Mouse (Mus musculus) G1E (cell line): ENCODE results near the gene Twf2.

Experiments used
- CTCF ChIP-seq: IDR thresholded peaks from 2 replicates; pipeline ENCODE4 v1.5.1; 2012; ENCODE audit warnings: low read depth, low read length, inconsistent platforms, mixed read lengths
- GATA1 ChIP-seq: IDR thresholded peaks from 2 replicates; pipeline ENCODE4 v1.6.1; 2012; ENCODE audit warnings: borderline replicate concordance, low read length, inconsistent platforms, mixed read lengths
- GATA2 ChIP-seq: IDR thresholded peaks from 2 replicates; pipeline ENCODE4 v1.6.1; 2012; ENCODE audit warnings: low read depth, low read length, inconsistent platforms, borderline replicate concordance
- TAL1 ChIP-seq: conservative IDR thresholded peaks from 2 replicates; pipeline ENCODE4 v1.6.1; 2012; ENCODE audit warnings: low read depth, low read length, inconsistent platforms, mixed read lengths

- TF ChIP-seq CTCF: peak; percentile 92
- TF ChIP-seq TAL1: no peak
- TF ChIP-seq GATA2: no peak
- no peak for TF ChIP-seq GATA1
Measured at GRCm38 (mm10) chr9:106211680-106212593, 9.0 kb downstream of the Twf2 start.
